Mouse (Mus musculus) brown adipose tissue, adult 24 weeks (tissue): Measurements from ENCODE around the gene 9530068E07Rik. TPM values are rescaled to one million over a fixed set of nuclear protein-coding genes. Genes with fewer than 3 reads are reported as not detected.
A peak's percentile ranks its signal among the peaks of the same experiment; 100 is the strongest.
"Not testable (repeated sequence)": the region's sequence is repeated elsewhere in the genome, so short reads cannot be mapped to it uniquely, and the experiment has no call there.

ENCODE experiments used
- H3K27ac ChIP-seq: fragments of 200-500 bp; replicated peaks from 2 replicates; pipeline ENCODE4 v1.5.1; 2012; ENCODE audit warnings: low read depth, mild to moderate bottlenecking, low read length
- H3K4me1 ChIP-seq: fragments of 200-500 bp; 2 replicates; pipeline ENCODE4 v1.6.1; 2012; ENCODE audit warnings: low read length, mixed read lengths; ENCODE audit not compliant: control insufficient read depth, insufficient read depth, insufficient read length
- H3K4me3 ChIP-seq: fragments of 200-500 bp; 2 replicates; pipeline ENCODE4 v1.5.1; 2012; ENCODE audit warnings: low read depth, mild to moderate bottlenecking, low read length, moderate library complexity; ENCODE audit not compliant: insufficient read depth
- polyA plus RNA-seq: library from polyadenylated mRNA; stranded (reverse); fragments of >200 nt; gene quantifications from 2 replicates; pipeline ENCODE4 v1.2.4, GENCODE M21; 2012; ENCODE audit not compliant: missing spikeins, insufficient read depth, insufficient read length

Gene 9530068E07Rik
- polyA plus RNA-seq, result 50.7 and 69.6 TPM in 2 replicates

DNA sequence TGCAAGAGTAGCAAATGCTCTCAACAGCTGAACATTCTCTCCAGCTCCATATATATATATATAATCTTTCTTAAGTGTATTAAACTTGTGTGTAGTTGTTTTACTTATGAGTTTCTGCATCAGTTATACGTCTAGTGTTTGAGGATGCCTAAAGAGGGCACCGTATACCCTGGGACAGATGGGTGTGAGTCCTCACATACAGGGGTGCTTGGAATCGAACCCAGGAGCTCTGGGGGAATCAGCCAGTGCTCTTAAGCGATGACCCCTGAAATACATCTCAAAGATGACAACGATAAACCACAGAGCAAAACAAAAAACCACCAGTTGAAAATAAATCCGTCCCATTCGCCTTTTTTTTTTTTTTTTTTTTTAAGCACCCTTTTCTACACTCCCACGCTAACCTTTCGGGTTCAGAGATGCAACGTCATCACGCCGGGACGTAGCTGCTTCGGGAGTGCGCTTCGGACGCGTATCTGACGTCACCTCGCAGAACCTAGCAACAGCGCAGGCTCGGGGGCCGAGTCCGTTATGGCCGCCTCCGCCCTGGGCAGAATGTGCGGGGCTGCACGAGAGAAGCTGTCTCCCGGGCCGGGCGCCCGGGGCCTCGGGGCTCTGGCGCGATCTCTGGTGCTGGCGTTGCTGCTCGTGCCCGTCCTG, at the start of gene 9530068E07Rik:
TSS of gene 9530068E07Rik (plus strand) at position 489 of the 657 bp plus-strand sequence.
- H3K27ac ChIP-seq, result peak within 1 kb of the TSS; percentile 48
- H3K4me3 ChIP-seq, result peak within 1 kb of the TSS; percentile 94
- H3K4me1 ChIP-seq, result peaks cover 3% of the 10 kb centered on the region; the same call in 1 of the 2 replicates

- Histone ChIP-seq H3K27ac (no peak overlapping the region), H3K4me1 (no peaks in the 10 kb centered on the region), H3K4me3 (peak overlapping the region; percentile 31)
These were observed 49.6 kb upstream of the 9530068E07Rik start for GRCm38 (mm10) chr11:52346635-52347005.

- no peak overlapping the region for H3K27ac ChIP-seq
- H3K4me1 ChIP-seq, result no peaks in the 10 kb centered on the region
- no peak overlapping the region for H3K4me3 ChIP-seq
These were observed 48.1 kb upstream of the 9530068E07Rik start for GRCm38 (mm10) chr11:52348156-52348555.

DNA sequence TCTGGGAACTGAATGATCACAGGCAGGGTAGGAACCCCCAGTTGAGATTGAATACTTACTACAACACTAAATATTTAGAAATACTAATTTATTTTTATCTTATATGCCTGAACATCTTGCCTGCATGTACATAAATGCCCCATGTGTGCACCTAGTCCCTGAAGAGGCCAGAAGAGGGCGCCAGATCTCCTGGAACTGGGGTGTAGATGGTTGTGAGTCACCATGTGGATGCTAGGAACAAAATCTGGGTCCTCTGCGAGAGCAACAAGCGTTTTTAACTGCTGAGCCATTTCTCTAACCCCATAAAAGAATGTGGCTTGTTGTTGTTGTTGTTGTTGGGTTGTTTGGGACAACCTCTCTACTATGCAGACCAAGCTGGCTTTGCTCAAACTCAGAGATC, 47.5 kb upstream of the 9530068E07Rik start:
- Histone ChIP-seq H3K4me1 (no peaks in the 10 kb centered on the region), H3K4me3 (no peak overlapping the region), H3K27ac (no peak overlapping the region)

DNA sequence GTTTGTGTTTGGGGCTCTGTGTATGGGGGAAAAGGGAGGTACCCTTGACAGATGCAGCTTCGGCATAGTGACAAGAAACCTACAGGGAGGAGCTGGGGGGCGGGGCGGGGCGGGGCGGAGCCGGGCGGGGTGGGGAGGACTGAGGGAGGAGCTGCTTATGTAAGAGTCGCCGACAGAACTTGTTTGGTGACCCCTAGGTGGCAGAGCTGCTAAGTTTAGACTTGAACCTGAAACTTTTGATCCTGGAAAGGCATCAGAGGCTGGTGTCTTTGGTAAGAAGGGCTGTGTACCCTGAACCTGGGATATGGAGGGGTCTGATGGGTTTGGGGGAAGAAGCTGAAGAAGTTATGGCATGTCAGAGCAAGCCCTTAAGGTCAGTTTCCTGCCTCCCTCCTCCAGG, 45.3 kb upstream of the 9530068E07Rik start:
- H3K4me3 ChIP-seq, result no peak overlapping the region

DNA sequence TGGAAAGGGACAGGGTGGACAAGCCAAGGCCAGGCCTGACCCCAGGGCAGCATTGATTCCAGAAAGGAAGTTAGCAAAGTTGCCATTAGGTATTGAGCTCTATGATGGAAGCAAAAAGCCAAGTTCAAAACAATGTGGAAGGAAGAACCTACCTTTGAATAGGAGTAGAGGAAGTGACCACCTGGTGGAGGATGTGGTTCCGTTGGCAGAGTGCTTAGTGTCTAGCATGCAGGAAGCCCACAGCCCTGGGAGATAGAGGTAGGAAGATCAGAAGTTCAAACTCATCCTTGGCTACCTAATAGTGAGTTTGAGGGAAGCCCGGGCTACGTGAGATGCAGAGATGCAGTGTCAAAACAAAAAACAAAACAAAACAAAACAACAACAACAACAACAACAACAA, 44.0 kb upstream of the 9530068E07Rik start:
- Histone ChIP-seq H3K27ac (no peak overlapping the region), H3K4me1 (no peaks in the 10 kb centered on the region), H3K4me3 (no peak overlapping the region)

More for the DNA sequence above, 45.3 kb upstream of the 9530068E07Rik start:
- Histone ChIP-seq H3K27ac (no peak overlapping the region), H3K4me1 (no peaks in the 10 kb centered on the region)

- peaks cover 1% of the 10 kb centered on the region; the same call in 1 of the 2 replicates for H3K4me1 ChIP-seq
- no peak overlapping the region for H3K27ac ChIP-seq
- H3K4me3 ChIP-seq, result no peak overlapping the region
These were observed 41.6 kb upstream of the 9530068E07Rik start for GRCm38 (mm10) chr11:52354644-52355043.

GRCm38 (mm10) chr11:52355601-52356000, 40.6 kb upstream of the 9530068E07Rik start:
- Histone ChIP-seq H3K4me3 (no peak overlapping the region), H3K4me1 (peaks cover 5% of the 10 kb centered on the region; the same call in 1 of the 2 replicates), H3K27ac (no peak overlapping the region)

- not testable (repeated sequence) for H3K4me1 ChIP-seq, H3K27ac ChIP-seq, H3K4me3 ChIP-seq
These were observed 39.1 kb upstream of the 9530068E07Rik start for GRCm38 (mm10) chr11:52357091-52357490.

DNA sequence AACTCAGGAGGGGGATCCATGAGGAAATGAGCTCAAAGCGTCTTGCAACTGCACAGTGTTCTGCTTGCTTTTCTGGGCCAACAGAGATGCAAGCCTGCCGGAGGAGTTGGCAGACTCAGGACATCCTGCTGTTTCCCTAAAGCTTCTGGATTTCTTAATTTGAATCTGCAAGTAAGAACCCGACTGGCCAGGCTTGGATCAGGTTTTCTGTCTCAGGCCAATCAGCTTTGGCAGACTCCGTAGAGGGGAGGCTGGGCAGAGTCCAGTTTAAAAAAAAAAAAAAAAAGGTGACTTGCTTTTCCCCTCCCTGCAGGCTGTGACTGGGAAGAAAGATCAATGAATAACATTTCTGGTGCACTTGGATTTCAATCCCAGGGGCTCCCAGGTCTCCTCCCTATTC, 37.7 kb upstream of the 9530068E07Rik start:
- Histone ChIP-seq H3K27ac (no peak overlapping the region), H3K4me3 (no peak overlapping the region), H3K4me1 (peaks cover 10% of the 10 kb centered on the region)

DNA sequence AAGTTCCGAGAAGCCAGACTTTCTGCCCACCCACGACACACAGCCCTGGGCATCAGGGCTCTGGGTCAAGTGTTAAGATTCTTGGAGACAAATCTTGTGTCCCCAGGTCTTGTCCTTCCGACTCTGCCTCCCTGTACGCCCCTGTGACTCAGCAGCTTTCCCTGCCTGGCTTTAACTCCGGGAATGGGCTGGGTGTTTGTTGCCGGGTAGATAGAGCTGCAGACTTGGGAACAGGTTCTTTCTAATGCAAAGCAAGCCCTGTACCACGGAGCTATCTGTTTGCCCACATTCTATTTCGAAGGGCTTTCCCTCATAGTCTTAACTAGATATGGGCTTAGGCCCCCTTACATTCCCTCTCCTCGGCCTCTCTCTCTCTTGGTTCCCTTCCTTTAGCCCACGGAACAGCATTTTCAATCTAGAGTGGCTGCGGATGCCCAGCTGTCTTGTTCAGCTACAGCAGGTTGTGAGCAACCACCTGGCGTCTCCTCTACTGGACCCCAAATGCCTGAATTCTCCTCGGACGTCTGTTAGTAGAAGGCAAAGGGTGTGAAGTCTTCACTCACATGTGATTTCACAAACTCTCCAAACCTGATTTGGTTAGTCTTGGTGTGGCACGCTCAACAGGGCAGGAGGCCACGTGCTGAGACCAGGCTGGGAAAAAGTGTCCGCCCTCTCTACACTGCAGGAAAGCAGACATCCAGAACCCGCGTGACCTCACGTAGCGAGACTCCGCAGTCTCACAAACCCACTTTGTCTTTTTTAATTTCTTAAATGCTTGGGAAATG, 36.4 kb upstream of the 9530068E07Rik start:
- H3K4me3 ChIP-seq, result peak overlapping the region; percentile 80
- peak overlapping the region; percentile 91 for H3K27ac ChIP-seq
- H3K4me1 ChIP-seq, result peaks cover 14% of the 10 kb centered on the region

GRCm38 (mm10) chr11:52360471-52361277, 35.6 kb upstream of the 9530068E07Rik start, which contains the start of gene Vdac1:
Vdac1 (plus strand) TSS chr11:52360860.
- Histone ChIP-seq H3K4me3 (peak within 1 kb of the TSS; percentile 80), H3K4me1 (peaks cover 15% of the 10 kb centered on the region), H3K27ac (peak within 1 kb of the TSS; percentile 98)

GRCm38 (mm10) chr11:52361287-52361921, 34.8 kb upstream of the 9530068E07Rik start:
- peak overlapping the region; percentile 98 for H3K27ac ChIP-seq
- peaks cover 17% of the 10 kb centered on the region for H3K4me1 ChIP-seq

GRCm38 (mm10) chr11:52364376-52364775, 31.9 kb upstream of the 9530068E07Rik start:
- H3K27ac ChIP-seq, result 0 out of 2 replicates have a peak overlapping the region, but pooled peaks have one; percentile 15
- peaks cover 18% of the 10 kb centered on the region for H3K4me1 ChIP-seq

More at GRCm38 (mm10) chr11:52361287-52361921, 34.8 kb upstream of the 9530068E07Rik start:
- H3K4me3 ChIP-seq, result peak overlapping the region; percentile 80

More at GRCm38 (mm10) chr11:52364376-52364775, 31.9 kb upstream of the 9530068E07Rik start:
- no peak overlapping the region for H3K4me3 ChIP-seq
